Mouse (Mus musculus): ENCODE results near the gene Dexi.

- TF ChIP-seq SIN3A (IDR thresholded peaks at IDR 0.05; ENCODE audit: low read length) (no peak), CTCF (IDR thresholded peaks at IDR 0.05 in 2 of 3, conservative IDR thresholded peaks at IDR 0.05 in 1 of 3; ENCODE audit: control insufficient read depth in 1 of 3, insufficient read depth in 1 of 3, low read depth in 2 of 3, low read length in 3 of 3, poor library complexity in 1 of 3, severe bottlenecking in 1 of 3) (no peak), GATA1 (IDR thresholded peaks at IDR 0.05; ENCODE audit: low read depth, low read length) (no peak), SMC3 (IDR thresholded peaks at IDR 0.05; ENCODE audit: low read depth, low read length) (no peak), MYB (IDR thresholded peaks at IDR 0.05; ENCODE audit: low read depth, low read length) (no peak), MAX (IDR thresholded peaks at IDR 0.05; ENCODE audit: low read length) (no peak), ZKSCAN1 (IDR thresholded peaks at IDR 0.05; ENCODE audit: low read depth, low read length) (no peak), POLR2A (IDR thresholded peaks at IDR 0.05; ENCODE audit: control insufficient read depth in 1 of 2, insufficient read depth in 1 of 2, low read depth in 1 of 2, low read length in 2 of 2, poor library complexity in 1 of 2) (no peak), KAT2A (conservative IDR thresholded peaks at IDR 0.05; ENCODE audit: low read depth, low read length) (no peak), EP300 (IDR thresholded peaks at IDR 0.05; ENCODE audit: low read depth in 1 of 2, low read length in 2 of 2) (no peak), POLR2AphosphoS2 (IDR thresholded peaks at IDR 0.05; ENCODE audit: low read length) (no peak), ZMIZ1 (IDR thresholded peaks at IDR 0.05; ENCODE audit: low read depth, low read length) (no peak)
These were observed 55.9 kb downstream of the Dexi start for GRCm38 (mm10) chr16:10486993-10487392.
